Mouse (Mus musculus) ES-E14 (cell line): ENCODE measurements around the gene Ddx11.

Experiments used
- CHD2 ChIP-seq: IDR thresholded peaks from 2 replicates; pipeline ENCODE4 v1.6.1; 2014; ENCODE audit warnings: mild to moderate bottlenecking, low read depth, low read length, inconsistent platforms
- HCFC1 ChIP-seq: IDR thresholded peaks from 2 replicates; pipeline ENCODE4 v1.6.1; 2012; ENCODE audit warnings: low read length, inconsistent platforms, borderline replicate concordance; ENCODE audit not compliant: insufficient read depth
- MAFK ChIP-seq: IDR thresholded peaks from 2 replicates; pipeline ENCODE4 v1.6.1; 2014; ENCODE audit warnings: mild to moderate bottlenecking, low read depth, low read length, inconsistent platforms; ENCODE audit not compliant: insufficient read depth
- ZC3H11A ChIP-seq: IDR thresholded peaks from 2 replicates; pipeline ENCODE4 v1.6.1; 2012; ENCODE audit warnings: low read depth, mild to moderate bottlenecking, inconsistent platforms, low read length, borderline replicate concordance
- ZNF384 ChIP-seq: IDR thresholded peaks from 2 replicates; pipeline ENCODE4 v1.6.1; 2012; ENCODE audit warnings: low read depth, low read length, inconsistent platforms

DNA sequence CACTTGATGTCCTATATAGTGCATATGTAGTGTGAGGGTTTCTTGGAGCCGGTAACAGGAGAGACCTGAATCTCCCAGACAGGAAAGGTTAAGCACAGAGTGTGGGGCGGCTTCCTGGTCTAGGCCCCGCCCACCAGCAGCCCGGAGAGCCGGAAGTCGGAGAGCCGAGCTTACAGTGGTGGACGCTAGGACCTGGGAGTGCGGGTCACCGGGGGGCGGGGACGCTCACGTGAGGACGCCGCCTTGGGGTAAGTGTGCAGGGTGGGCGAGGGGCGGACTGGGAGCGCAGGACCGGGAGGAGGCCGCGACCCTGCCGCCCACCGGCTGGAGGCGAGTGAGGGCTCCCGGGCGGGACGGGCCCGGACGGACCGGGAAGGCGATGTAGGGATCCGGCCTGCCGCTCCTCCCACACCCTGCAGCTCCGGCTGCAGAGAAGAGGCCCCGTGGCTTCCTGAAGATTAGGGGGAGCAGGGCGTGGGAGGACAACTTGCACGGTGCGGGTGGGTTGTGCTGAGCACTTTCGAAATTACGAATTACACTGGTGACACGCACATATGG is 11.8 kb upstream of the Ddx11 start, which contains the start of gene Washc1:
- TF ChIP-seq ZC3H11A (no peak), MAFK (no peak), ZNF384 (0 out of 2 replicates have a peak, but pooled peaks have one; percentile 1), CHD2 (no peak), HCFC1 (no peak)
